Mouse (Mus musculus) hindbrain, postnatal 0 days (tissue): Measurements from ENCODE around the gene Cdc7. TPM values are rescaled to one million over a fixed set of nuclear protein-coding genes. Genes with fewer than 3 reads are reported as not detected.
"Not testable (repeated sequence)": the region's sequence is repeated elsewhere in the genome, so short reads cannot be mapped to it uniquely, and the experiment has no call there.

Source experiments
- ATAC-seq: fragments of 200-750 bp; cut with Nextera tagmentation; 2 replicates; pipeline ENCODE4 v1.8.0; 2017; ENCODE audit warnings: mild to moderate bottlenecking, moderate TSS enrichment, moderate library complexity
- DNase-seq: peaks from one replicate; pipeline ENCODE4 v3.0.0-alpha.2; 2015; ENCODE audit warnings: low spot score
- H3K27ac ChIP-seq: fragments of 300-500 bp; sonication (generic); 2 replicates; pipeline ENCODE4 v1.5.1; 2014; ENCODE audit warnings: mild to moderate bottlenecking
- H3K27me3 ChIP-seq: fragments of 300-500 bp; sonication (generic); 2 replicates; pipeline ENCODE4 v1.6.1; 2014; ENCODE audit warnings: low read length, mixed read lengths; ENCODE audit not compliant: insufficient read depth
- H3K36me3 ChIP-seq: fragments of 300-500 bp; sonication (generic); 2 replicates; pipeline ENCODE4 v1.6.1; 2014; ENCODE audit warnings: low read length, mixed read lengths; ENCODE audit not compliant: insufficient read depth
- H3K4me1 ChIP-seq: fragments of 300-500 bp; sonication (generic); 2 replicates; pipeline ENCODE4 v1.6.1; 2014; ENCODE audit warnings: antibody characterized with exemption, low read length, mixed read lengths; ENCODE audit not compliant: insufficient read depth
- H3K4me2 ChIP-seq: fragments of 300-500 bp; sonication (generic); 2 replicates; pipeline ENCODE4 v1.6.1; 2014; ENCODE audit warnings: low read depth, mild to moderate bottlenecking, low read length, moderate library complexity, mixed read lengths
- H3K4me3 ChIP-seq: fragments of 300-500 bp; sonication (generic); 2 replicates; pipeline ENCODE4 v1.5.1; 2014; ENCODE audit warnings: low read length
- H3K9ac ChIP-seq: fragments of 300-500 bp; sonication (generic); replicated peaks from 2 replicates; pipeline ENCODE4 v1.6.1; 2014; ENCODE audit warnings: mild to moderate bottlenecking, low read length, moderate library complexity, mixed read lengths
- H3K9me3 ChIP-seq: fragments of 300-500 bp; sonication (generic); 2 replicates; pipeline ENCODE4 v1.6.1; 2016; ENCODE audit warnings: low read length, mixed read lengths
- CTCF ChIP-seq: IDR thresholded peaks from 2 replicates; pipeline ENCODE4 v1.5.1; 2016; ENCODE audit warnings: antibody characterized with exemption, control low read depth, low read depth
- WGBS: fragments of 180-500 bp; shearing (Covaris S2); extraction: QIAGEN DNeasy Blood & Tissue Kit; methylation state at CpG from one replicate; pipeline ENCODE4 v1.1.7; 2014; 5-methylcytosine and 5-hydroxymethylcytosine counted together
- polyA plus RNA-seq: library from polyadenylated mRNA; unstranded; fragments of >200 nt; fragmentation: Nextera tagmentation; extraction: Ambion mirVana; gene quantifications from 2 replicates; pipeline ENCODE4 v1.2.1, GENCODE M21; 2015
- total RNA-seq: library from RNA; depleted of rRNA; stranded (reverse); fragments of >200 nt; gene quantifications from 2 replicates; pipeline ENCODE4 v1.2.3, GENCODE M21; 2014

Cdc7 gene
- total and polyA plus RNA-seq, 2 experiments from 2014 or later: 21.4 to 25.5 TPM

GRCm38 (mm10) chr5:106973883-106974282, 9.8 kb downstream of the Cdc7 start:
- peaks cover 43% of the 10 kb centered on the region for H3K36me3 ChIP-seq
- DNase-seq (peak; percentile 20), ATAC-seq (no peak)

GRCm38 (mm10) chr5:106979156-106979555, 15.0 kb downstream of the Cdc7 start:
- Histone ChIP-seq H3K27ac (no peak overlapping the region), H3K27me3 (no peaks in the 10 kb centered on the region), H3K4me1 (no peaks in the 10 kb centered on the region), H3K4me2 (no peak overlapping the region), H3K9me3 (no peaks in the 10 kb centered on the region), H3K4me3 (no peak overlapping the region), H3K9ac (no peak overlapping the region), H3K36me3 (peaks cover 35% of the 10 kb centered on the region)
- 90% methylated on average over 7 of the region's 7 CpGs for WGBS
- TF ChIP-seq CTCF: no peak
- DNase-seq (no peak), ATAC-seq (no peak)

More at GRCm38 (mm10) chr5:106973883-106974282, 9.8 kb downstream of the Cdc7 start:
- Histone ChIP-seq H3K9me3 (no peaks in the 10 kb centered on the region), H3K27ac (no peak overlapping the region), H3K9ac (no peak overlapping the region), H3K4me3 (no peak overlapping the region), H3K4me2 (no peak overlapping the region), H3K27me3 (no peaks in the 10 kb centered on the region), H3K4me1 (no peaks in the 10 kb centered on the region)
- TF ChIP-seq CTCF: peak; percentile 41
- 89% methylated on average over 7 of the region's 7 CpGs for WGBS

GRCm38 (mm10) chr5:106982298-106982952, 18.3 kb downstream of the Cdc7 start:
- H3K27me3 ChIP-seq: no peaks in the 10 kb centered on the region
- H3K36me3 ChIP-seq: peaks cover 16% of the 10 kb centered on the region
- ATAC-seq (no peak), DNase-seq (no peak)
- no peak overlapping the region for H3K4me2 ChIP-seq
- 85% methylated on average over 7 of the region's 7 CpGs for WGBS
- no peak overlapping the region for H3K4me3 ChIP-seq
- no peak overlapping the region for H3K9ac ChIP-seq
- no peaks in the 10 kb centered on the region for H3K4me1 ChIP-seq
- TF ChIP-seq CTCF: no peak
- H3K9me3 ChIP-seq: no peaks in the 10 kb centered on the region
- no peak overlapping the region for H3K27ac ChIP-seq

GRCm38 (mm10) chr5:106984934-106985333, 20.8 kb downstream of the Cdc7 start:
- H3K27me3 ChIP-seq, H3K36me3 ChIP-seq, H3K9me3 ChIP-seq, DNase-seq, H3K9ac ChIP-seq, H3K4me1 ChIP-seq, ATAC-seq, H3K4me3 ChIP-seq, H3K27ac ChIP-seq, H3K4me2 ChIP-seq: not testable (repeated sequence)
- 94% methylated on average over 3 of the region's 3 CpGs for WGBS

- TF ChIP-seq CTCF: no peak
- WGBS: 68% methylated on average over 2 of the region's 2 CpGs
- DNase-seq (no peak), ATAC-seq (no peak)
- Histone ChIP-seq H3K4me1 (no peaks in the 10 kb centered on the region), H3K9me3 (no peaks in the 10 kb centered on the region), H3K36me3 (peaks cover 8% of the 10 kb centered on the region; the same call in 1 of the 2 replicates), H3K27me3 (no peaks in the 10 kb centered on the region), H3K4me3 (no peak overlapping the region), H3K9ac (no peak overlapping the region), H3K4me2 (no peak overlapping the region), H3K27ac (no peak overlapping the region)
Observed at GRCm38 (mm10) chr5:106985594-106985993, 21.5 kb downstream of the Cdc7 start.

GRCm38 (mm10) chr5:106989181-106989580, 25.1 kb downstream of the Cdc7 start:
- Histone ChIP-seq H3K27me3 (no peaks in the 10 kb centered on the region), H3K36me3 (no peaks in the 10 kb centered on the region), H3K9me3 (no peaks in the 10 kb centered on the region), H3K4me2 (no peak overlapping the region), H3K27ac (no peak overlapping the region), H3K4me3 (no peak overlapping the region), H3K9ac (no peak overlapping the region), H3K4me1 (no peaks in the 10 kb centered on the region)
- no peak for ATAC-seq
- no peak for DNase-seq
- WGBS: 67% methylated on average over 8 of the region's 8 CpGs
- no peak for TF ChIP-seq CTCF

- no peak overlapping the region for H3K4me2 ChIP-seq
- no peak for TF ChIP-seq CTCF
- ATAC-seq: no peak
- no peaks in the 10 kb centered on the region for H3K4me1 ChIP-seq
- no peak for DNase-seq
- no peak overlapping the region for H3K27ac ChIP-seq
- no peak overlapping the region for H3K4me3 ChIP-seq
- no peak overlapping the region for H3K9ac ChIP-seq
- H3K36me3 ChIP-seq: no peaks in the 10 kb centered on the region
- WGBS: 80% methylated on average over 12 of the region's 12 CpGs
- no peaks in the 10 kb centered on the region for H3K9me3 ChIP-seq
- no peaks in the 10 kb centered on the region for H3K27me3 ChIP-seq
Observed at GRCm38 (mm10) chr5:106989786-106990185, 25.7 kb downstream of the Cdc7 start.
